Mouse (Mus musculus): Measurements from ENCODE around the gene Ccrl2.

Ccrl2 gene

DNA sequence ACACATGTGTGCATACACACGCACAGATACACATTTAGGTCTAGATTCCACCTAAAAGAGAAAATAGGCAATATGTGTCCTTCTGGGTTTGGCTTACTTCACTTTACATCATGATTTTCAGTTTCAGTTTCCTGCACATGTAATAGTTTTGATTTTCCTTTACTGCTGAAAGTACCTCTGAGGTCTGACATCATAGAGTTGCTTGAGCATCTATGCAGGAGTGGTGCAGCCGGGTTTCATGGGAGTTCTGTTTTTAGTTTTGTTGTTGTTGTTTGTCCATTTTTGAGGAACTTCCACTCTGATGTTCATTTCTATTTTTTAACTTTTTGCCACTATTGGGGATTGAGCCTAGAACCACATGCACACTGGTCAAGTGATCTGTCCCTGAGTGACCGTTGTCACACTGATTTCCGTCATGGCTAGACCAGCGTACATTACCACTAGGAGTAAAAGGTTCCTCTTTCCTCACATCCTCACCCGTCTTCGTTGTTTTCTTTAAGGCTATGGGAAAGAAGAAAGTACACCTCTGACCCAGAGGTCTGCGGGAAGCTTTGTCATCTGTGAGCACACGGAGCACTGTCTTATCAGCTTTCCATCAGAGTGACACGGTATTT is 1.7 kb upstream of the Ccrl2 start:
- DNase-seq: no peak

DNA sequence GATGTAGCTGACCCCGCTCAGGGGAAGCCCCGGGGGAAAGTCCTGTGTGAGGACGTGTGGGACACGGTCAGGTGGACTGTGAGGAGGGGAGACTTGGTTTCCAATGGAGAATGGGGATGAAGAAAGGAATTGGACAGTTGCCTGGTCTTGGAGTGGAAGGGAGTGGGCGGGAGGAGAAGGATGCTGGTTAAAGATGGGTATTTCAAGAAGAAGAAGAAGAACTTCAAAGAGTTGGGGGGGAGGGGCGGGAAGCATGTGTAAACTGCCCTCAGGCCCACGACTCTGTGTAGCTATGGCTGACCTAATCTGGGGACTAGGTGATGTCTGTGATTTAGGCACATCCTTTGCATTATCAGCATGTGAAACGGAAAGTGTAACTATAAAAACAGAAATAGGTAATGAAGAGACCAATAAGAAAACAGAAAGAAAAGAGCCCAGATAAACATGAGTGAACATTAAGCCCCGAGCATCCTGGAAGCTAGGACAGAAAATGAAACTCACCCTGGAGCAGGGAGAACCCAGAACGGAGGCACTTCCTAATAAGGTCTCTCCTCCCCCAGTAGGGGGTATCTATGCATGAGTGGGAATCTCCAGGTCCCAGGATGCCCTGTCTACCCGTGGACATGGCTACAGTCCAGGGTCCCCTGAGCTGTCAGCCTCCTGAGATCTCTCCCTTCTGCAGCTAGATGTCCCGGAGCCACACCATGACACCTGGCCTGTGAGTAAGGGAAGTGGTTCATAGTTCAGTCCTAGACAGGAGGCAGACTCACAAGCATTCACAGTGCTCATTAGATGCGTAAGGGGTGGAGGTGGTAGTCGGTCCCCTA is 438 bp upstream of the Ccrl2 start:
- DNase-seq: no peak

DNA sequence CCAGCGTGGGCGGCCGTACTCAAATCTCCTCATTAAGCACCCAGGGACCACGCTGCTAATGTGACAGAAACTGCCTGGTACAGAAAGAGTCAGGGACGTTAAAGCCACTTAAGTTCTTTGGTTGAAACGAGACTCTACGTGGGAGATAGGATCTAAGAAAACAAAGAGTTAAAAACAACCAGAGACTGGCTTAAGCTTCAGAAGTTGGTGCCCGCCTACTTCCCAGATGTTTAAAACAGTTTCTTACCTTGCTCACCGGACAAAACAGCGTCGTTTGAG is 861 bp downstream of the Ccrl2 start:
- no peak for DNase-seq

DNA sequence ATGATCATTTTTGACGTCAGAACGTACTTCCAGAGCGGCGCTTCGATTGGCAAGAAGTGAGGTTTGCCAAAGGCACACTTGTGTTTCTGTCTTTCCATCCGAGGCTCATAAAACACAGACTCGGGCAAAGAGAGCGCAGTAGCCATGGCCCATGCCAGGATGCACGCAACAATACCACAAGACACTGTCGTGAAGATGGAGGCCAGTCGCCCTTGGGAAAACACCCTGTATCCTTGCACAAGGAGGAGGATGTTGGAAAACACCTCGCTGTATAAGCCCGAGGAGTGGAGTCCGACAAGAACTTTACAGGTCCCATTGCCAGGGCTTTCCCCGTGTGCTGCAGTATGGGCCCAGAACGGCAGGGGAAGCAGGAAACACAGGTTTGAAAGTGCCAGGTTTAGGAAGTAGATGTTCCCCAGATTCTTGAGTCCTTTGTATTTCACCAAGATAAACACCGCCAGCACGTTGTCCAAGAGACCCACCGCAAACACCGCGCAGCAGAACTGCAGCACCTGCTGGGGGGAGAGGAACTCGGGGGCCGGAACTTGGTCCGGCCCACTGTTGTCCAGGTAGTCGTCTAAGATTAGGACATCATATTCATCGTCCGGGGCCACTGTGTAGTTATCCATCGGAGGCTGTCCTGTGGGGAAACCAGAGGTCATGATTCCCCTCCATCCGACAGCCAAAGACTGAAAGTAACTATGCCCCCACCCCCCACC is 1.4 kb downstream of the Ccrl2 start:
- DNase-seq: no peak

DNA sequence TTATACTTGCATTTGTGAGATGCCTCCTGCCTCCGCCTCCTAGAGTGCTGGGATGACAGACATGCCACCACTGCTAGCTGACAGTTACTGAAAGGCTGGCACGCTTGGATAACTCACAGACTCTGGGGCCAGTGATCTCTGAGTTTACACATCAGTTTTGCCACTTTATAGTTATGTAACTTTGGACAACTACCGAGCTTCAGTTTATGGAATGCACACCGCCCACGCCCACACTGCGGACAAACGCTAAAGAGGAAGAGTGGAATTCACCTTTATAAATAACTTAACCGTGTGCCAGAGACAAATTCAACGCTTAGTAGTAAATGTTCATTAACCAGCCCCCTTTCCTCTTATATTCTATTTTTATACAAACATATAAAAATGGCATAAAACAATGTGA is 2.4 kb downstream of the Ccrl2 start:
- no peak for DNase-seq

DNA sequence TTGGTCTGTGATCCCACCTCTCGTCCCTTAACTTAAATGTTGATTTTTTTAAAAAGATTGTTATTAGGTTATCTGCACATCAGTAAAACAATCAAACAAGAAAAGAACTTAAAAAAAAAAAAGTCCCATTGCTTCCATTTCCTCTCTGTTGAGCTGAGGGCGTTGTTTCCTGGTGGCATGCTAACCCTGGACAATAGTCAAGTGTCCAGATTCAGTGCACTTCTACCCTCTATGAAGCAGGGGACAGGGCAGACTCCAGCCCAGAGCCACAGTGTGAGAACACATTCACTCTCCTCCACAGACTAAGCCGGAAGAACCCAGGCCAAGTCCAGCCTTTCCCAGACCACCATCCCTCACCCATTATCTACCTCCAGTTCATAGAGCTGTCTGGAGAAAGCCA is 8.9 kb downstream of the Ccrl2 start:
- DNase-seq: no peak

DNA sequence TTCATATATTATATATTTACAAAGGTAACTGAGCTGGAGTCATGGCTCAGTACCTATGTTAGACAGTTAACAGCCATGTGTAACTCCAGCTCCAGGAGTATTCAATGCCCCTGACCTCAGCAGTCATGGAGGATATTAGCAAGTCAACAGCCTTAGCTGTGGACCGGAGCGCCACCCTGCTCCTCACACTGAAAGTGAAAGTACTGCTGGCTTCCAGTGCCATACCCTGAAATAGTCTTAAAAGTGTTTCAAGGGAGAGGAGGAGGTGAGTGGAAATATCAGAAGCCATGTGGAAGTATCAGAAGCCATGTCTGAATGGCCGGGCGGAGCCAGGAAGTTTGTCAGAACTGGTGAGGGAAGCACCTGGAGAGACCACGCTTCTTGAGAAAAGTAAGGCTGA is 10.1 kb downstream of the Ccrl2 start:
- no peak for DNase-seq

DNA sequence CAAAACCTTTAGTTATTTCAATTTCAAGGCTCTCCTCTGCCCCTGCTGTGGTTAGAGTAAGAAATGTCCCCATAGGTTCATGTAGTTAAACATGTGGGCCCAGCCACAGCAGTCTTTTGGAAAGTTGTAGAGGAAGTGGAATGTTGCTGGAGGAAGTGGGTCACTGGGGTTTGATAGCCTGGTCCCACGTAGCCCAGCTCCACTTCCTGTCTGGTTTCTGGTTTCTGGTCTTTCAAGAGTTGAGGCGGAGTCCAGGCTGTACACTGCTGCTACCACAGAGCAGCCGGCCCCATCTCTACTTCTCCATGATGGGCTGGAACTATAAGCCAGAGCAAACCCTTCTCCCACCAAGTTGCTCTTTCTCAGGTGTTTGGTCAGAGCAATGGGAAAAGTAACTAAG is 11.1 kb downstream of the Ccrl2 start:
- no peak for DNase-seq

DNA sequence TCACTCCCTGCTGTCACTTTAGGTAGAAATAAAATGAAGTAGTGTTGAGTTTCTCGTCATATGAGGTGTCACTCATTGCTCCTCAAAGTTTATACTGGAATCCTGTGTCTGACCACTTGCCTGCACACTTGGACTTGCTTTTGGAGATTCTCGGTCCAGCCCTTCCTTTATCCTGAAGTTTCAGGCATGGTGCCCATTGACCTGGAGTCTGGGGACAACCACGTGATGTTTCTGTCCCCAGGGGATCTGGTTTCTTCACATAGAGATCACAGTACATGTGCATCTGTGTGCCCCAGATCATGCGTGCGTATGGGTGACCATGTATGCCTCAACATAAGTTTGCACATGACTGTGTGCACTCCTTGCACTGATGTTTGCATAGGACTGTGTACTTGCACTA is 15.1 kb downstream of the Ccrl2 start:
- no peak for DNase-seq

DNA sequence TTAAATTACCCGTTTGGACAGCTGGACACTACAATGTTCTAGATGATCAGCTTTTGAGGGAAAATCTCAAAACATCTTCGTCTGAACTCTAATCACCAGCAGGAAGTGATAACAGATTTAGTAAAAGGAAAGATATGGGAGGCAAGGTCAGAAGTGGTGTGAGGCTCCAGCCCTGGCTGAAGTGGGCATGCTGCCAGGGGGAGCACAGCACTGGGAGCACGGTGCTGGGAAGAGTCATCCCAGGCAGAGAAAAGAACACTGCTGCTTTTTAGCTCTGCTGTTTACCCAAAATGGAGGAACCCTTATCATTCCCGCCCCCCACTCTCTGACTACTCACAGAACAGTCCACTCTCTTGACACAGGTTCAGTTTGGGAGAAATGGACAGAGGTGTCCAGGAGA is 17.4 kb downstream of the Ccrl2 start:
- no peak for DNase-seq

DNA sequence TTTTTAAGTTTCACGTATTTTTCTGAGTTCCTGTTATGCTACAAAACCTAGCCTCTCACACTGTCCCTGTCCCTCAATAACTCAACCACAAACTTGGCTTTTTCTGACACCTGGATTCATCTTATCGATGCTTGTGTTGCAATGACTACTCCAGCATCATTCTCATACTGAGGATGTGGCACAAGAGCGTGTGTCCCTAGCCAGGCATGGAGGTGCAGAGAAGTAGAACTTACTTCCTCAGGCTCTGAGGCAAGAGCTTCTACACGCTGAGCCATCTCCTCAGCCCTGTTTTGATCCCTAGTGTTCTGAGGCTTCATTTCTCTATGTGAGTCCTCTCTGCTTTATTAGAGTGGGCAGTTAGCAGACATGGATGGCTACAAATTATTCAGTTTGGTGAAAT is 23.6 kb downstream of the Ccrl2 start:
- no peak for DNase-seq

DNA sequence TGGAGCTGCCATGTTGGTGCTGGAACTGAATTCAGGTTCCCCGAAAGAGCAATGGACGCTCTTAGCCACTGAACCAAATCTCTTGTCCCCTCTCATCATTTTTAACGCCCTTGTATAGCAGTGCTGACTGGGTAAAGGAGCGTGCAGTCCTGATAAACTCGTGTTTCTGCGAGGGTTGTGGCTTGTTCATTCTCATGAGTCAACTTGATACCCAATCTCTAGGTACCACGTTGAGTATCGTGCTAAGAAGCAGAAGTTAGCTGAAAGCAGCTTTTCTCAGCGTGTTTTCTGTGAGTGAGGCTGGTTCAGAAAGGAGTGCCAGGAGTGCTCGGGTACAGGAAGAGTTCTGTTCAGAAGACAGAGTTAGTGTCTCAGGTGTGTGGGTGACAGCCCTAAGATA is 30.5 kb downstream of the Ccrl2 start:
- DNase-seq: no peak

DNA sequence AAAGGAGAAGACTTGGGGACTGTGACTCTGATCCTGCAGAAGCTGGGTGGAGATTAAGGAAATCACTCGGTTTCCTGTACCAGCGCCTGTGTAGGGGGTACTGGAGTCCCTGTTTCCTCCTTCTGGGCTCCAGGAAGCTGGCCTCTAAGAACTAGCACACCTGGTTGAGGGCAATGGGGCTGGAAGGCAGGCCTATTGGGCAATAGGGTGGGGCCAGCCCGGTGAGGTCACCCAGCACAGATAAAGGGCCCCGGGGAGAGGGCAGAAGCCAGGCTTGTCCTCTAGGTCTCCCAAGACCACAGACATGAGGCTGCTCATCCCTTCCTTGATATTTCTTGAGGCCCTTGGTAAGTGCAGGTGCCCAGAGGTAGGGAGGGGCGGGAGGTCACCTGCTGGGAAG is 38.3 kb downstream of the Ccrl2 start, which contains the start of gene Ltf:
Ltf (plus strand) TSS at position 250 of the 400 bp plus-strand sequence.
- no peak for DNase-seq

DNA sequence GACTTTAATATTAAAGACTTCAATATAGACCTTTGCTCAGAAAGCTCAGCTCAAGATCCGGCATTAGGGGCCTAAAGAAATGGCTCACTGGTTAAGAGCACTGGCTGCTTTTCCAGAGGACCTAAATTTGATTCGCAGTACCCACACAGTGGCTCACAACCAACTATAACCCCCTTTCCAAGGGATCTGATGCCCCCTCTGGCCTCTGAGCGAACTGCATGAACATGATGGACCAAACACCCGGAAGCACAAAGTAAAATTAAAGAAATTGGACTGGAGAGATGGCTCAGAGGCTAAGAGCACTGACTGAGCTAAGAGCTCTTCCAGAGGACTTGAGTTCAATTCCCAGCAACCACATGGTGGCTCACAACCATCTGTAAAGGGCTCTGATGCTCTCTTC is 41.7 kb downstream of the Ccrl2 start:
- no peak for DNase-seq

DNA sequence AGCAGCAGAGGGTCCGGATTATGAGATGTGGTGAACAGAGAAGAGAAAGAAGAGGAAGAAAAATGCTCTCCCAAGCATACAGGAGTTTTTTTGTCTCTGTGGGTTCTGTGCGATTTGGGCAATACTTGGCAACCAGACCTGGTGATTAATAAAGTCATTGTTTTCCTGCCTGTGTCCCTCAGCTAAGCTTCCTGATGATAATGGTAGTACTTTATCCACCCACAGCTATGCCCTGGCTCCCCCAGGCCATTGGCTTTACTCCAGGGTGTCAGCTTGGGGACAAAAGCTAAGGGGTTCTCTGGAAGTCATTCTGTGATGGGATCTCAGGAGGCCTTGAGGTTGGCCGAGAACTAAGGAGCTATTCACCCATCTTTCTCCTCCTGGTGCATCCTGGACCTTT is 45.3 kb downstream of the Ccrl2 start:
- DNase-seq: no peak

DNA sequence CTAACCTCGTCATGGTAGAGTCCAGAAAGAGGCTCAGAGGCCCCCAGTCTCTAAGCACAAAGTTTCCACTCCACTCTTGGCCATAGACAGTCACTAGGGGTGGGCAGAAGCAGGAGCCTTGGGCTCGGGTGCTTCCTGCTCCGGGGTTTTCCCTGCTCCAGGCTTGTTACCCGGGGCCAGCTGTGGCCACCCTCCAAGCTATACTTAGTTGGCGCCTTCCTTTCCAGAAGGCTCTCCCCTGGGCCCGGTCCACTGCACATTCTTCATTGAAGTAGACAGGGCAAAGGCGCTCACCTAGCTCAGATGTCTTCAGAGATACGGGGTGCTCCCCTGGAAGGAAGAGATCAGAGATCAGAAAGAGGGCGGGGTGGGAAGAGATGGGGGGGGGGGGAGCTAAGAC is 45.8 kb downstream of the Ccrl2 start:
- no peak for DNase-seq

DNA sequence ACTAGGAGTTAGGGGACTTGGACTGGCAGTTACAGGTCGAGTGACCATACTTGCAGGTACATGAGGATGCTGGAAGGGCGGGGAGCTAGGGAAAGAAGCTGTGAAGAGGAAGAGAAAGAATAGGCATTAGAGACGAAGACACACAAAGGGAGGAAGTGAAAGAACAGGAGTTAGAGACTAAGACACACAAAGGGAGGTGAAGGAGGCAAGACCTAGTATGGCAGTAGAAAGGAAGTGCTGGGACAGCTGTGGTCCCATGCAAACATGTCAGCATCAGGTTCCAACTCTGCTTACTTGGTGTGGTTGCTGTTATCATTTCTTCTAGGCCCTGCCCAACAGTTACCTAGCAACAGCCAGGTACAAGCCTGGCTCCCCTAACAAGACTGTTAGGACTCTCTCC is 47.6 kb downstream of the Ccrl2 start:
- DNase-seq: no peak

DNA sequence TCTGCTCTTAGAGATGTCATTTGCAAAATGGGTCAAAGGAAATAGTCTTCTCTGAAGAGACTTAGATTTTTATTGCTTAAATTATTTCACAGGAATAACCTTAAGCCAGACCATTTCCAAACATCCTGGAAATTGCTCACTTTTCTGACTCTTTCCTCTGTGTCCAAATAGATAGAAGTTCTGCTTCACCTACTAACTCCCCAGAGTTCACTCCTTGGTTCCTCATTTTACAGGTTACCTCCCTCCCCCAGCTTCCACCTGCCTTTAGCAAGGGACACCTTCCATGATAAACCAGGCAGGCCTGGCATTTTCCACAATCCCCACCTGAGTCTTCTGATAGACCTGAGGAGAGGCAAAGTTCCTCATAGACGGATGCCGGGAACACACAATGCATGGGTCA is 50.8 kb downstream of the Ccrl2 start:
- no peak for DNase-seq

All from thymus, postnatal 14 days (tissue).